Mouse (Mus musculus): Measurements from ENCODE around the gene 1700018G05Rik. TPM values are rescaled to one million over a fixed set of nuclear protein-coding genes. Genes with fewer than 3 reads are reported as not detected.
"Not testable (repeated sequence)": the region's sequence is repeated elsewhere in the genome, so short reads cannot be mapped to it uniquely, and the experiment has no call there.

The 1700018G05Rik gene
- total RNA-seq (2021): not detected

- DNase-seq (ENCODE audit: low spot score in 2 of 2); intact Hi-C loops (cut with DNase I): not testable (repeated sequence)
These were observed at the start of gene 1700018G05Rik for GRCm38 (mm10) chrX:102928072-102928471. Gene 1700018G05Rik (plus strand): TSS chrX:102928372.

DNA sequence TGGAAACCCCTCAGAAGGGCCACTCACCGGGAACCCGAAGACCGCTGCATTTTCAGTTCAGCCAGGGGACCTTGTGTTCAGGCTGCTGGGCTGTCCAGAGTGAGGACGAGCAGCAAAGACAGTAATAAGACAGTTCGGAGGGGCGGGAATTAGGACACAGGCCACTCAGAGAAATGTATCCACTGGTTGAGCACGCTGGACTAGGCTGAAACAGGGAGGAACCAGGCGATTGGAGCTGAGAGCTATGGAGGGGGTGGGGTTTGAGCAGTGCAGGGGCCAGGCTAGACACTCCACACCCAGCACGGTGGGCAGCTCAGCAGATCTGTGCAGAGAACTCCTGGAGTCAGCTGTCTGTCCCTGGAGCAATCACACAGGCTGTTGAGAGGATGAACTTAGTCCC lies 19.6 kb upstream of the 1700018G05Rik start, which contains the start of the genes Dmrtc1a and 1700011M02Rik:
TSS of gene Dmrtc1a (minus strand) at position 101 of the 400 bp plus-strand sequence.
TSS of gene 1700011M02Rik (plus strand) at position 319 of the 400 bp plus-strand sequence.
- intact Hi-C loops (cut with DNase I); DNase-seq (ENCODE audit: low spot score in 2 of 2): not testable (repeated sequence)

DNA sequence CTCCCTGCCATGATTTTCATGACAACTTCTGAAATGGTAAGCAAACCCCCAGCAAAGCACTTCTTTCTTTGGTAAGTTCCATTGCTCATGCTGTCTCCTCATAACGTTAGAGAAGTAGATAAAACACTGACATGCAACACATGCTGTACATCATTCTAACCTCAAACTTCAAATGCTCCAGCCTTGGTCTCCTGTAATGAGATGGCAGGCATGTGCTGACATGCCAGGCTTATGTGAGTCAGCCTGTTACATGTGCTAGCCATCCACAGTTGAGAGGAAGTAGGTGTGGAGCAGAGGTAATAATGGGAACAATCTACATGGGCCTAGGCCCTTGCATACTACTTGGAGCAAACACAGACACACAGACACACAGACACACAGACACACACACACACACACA lies 13.3 kb upstream of the 1700018G05Rik start:
- DNase-seq (ENCODE audit: low spot score in 2 of 2); intact Hi-C loops (cut with DNase I): not testable (repeated sequence)

GRCm38 (mm10) chrX:102926707-102927106 lies 1.5 kb upstream of the 1700018G05Rik start:
- peak; percentile 11 to 13 for DNase-seq (ENCODE audit: low spot score in 2 of 2)
- intact Hi-C loops (cut with DNase I): not testable (repeated sequence)

GRCm38 (mm10) chrX:102932992-102933570 lies 4.9 kb downstream of the 1700018G05Rik start:
- intact Hi-C loops (cut with DNase I): no loop called here
- no peak for DNase-seq (ENCODE audit: low spot score in 2 of 2)

GRCm38 (mm10) chrX:102933571-102934394 lies 5.6 kb downstream of the 1700018G05Rik start:
- peak; percentile 57 to 75 for DNase-seq (ENCODE audit: low spot score in 2 of 2)
- intact Hi-C loops (cut with DNase I): no loop called here

DNA sequence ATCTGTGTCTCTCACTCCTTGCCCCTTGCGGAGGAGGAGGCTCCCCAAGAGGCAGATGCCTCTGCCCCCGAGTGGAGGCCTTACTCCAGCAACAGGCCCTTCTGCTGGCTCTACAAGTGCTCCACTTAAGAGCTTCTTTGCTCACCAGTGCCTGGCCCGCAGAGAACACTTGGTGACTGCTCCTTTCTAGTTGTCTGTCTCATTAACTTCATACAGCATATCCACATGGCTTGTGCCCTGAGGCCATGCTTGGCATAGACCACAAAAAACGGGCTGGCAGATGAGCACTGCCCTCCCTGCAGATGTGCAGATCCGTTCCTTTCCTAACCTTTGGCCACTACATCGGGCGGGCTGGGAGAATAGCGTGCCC lies 6.2 kb downstream of the 1700018G05Rik start:
- DNase-seq (ENCODE audit: low spot score in 2 of 2): no peak
- intact Hi-C loops (cut with DNase I): no loop called here

DNA sequence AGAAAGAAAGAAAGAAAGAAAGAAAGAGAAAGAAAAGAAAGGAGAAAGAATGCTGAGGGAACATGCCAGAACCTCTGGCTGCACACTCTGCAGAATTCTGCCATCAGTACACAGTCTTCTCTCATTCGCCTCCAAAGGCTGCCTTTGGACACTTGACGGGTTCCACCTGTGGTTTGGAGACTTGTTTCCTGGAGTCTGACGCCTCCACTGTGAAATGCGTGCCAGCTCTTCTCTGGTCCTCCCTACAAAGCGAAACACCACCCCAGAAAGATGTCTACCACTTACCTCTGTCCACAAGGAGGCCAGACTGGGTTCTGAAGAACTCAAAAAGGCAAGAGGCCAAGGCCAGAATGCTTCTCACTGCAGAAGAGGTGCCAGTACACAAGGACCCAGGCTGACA lies 8.6 kb downstream of the 1700018G05Rik start:
- DNase-seq (ENCODE audit: low spot score in 2 of 2): no peak
- intact Hi-C loops (cut with DNase I): no loop called here

GRCm38 (mm10) chrX:102950136-102950535 lies 22.0 kb downstream of the 1700018G05Rik start:
- intact Hi-C loops (cut with DNase I): loop anchor here (10.0 kb wide), 1 partner anchor 235 kb away; the partner anchor contains the start of gene Nap1l2
- not testable (repeated sequence) for DNase-seq (ENCODE audit: low spot score in 2 of 2)

- DNase-seq (ENCODE audit: low spot score in 2 of 2): no peak
- intact Hi-C loops (cut with DNase I): loop anchor here (1.0 to 10.0 kb wide), 2 partner anchors 150 to 226 kb away; partner anchors contain the start of gene Nap1l2
These were observed 30.7 kb downstream of the 1700018G05Rik start for GRCm38 (mm10) chrX:102958917-102959316.

- no peak for DNase-seq (ENCODE audit: low spot score in 2 of 2)
- intact Hi-C loops (cut with DNase I): no loop called here
These were observed 32.4 kb downstream of the 1700018G05Rik start for GRCm38 (mm10) chrX:102960581-102960980.

Other genes starting within 250 kb of the 1700018G05Rik start
- gene Gm3880, start 241.4 kb upstream of the 1700018G05Rik start, total RNA-seq (2021): not detected
- not detected for gene Gm9112, start 220.7 kb upstream of the 1700018G05Rik start, total RNA-seq (2021)
- gene Dmrtc1b, start 220.5 kb upstream of the 1700018G05Rik start, total RNA-seq (2021): not detected
- not detected for gene Dmrtc1c1, start 125.4 kb upstream of the 1700018G05Rik start, total RNA-seq (2021)
- gene Dmrtc1c2, start 73.8 kb upstream of the 1700018G05Rik start, total RNA-seq (2021): not detected
- gene 1700031F05Rik, start 60.4 kb upstream of the 1700018G05Rik start, total RNA-seq (2021): not detected
- 1 to 10 TPM; 5.5 to 7.0 TPM for gene Dmrtc1a, start 19.7 kb upstream of the 1700018G05Rik start, total RNA-seq (2021)
- gene 1700011M02Rik, start 19.5 kb upstream of the 1700018G05Rik start, total RNA-seq (2021): not detected

Measured in left cerebral cortex, postnatal 36 days (tissue).